In genomic region chr14:122075485-122076200, GRCm38 (mm10) we compare ENCODE assay signal across 20 mouse cellular contexts. TPM values are rescaled to one million over a fixed set of nuclear protein-coding genes. Genes with fewer than 3 reads are reported as not detected.
DNase-seq lines count a peak whose midpoint lies in the region; ATAC-seq and TF ChIP-seq lines count a peak whose summit lies in the region.
"Had no signal": no experiment of that assay in that cellular context is flagged by ENCODE, and none has a peak within 500 bp of the region (broad histone marks: within the 10 kb centered on the region; RNA-seq: fewer than 3 reads in every experiment).

No protein-coding gene starts in this region.

- no peak for TF ChIP-seq EP300 in MEL (IDR thresholded peaks at IDR 0.05; ENCODE audit: low read depth in 1 of 2, low read length in 2 of 2)

- DNase-seq in kidney, adult 18-20 months, result peak; percentile 47
- DNase-seq in kidney, postnatal 10 days, result no peak
- no peak for DNase-seq in MEL (ENCODE audit: low read depth, low spot score)
- DNase-seq in adipocyte (ENCODE audit: low spot score), result no peak
- DNase-seq in adrenal gland, postnatal 4 days (ENCODE audit: low spot score in 2 of 2), result no peak
- no peak for DNase-seq in midbrain, embryonic 10.5 days (ENCODE audit: low spot score)
- DNase-seq: cerebellum, adult 11 months; lung, postnatal 4 days; thymus, postnatal 4 days had no signal

- no peaks in the 10 kb centered on the region for H3K79me2 ChIP-seq in MEL (ENCODE audit: control insufficient read depth, insufficient read depth, low read length, poor library complexity)

- WGBS in heart, embryonic 16.5 days, result 66% methylated on average over 21 of the region's 21 CpGs
- WGBS in midbrain, embryonic 10.5 days, result 88% methylated on average over 21 of the region's 21 CpGs

- H3K4me1 ChIP-seq in E14TG2a.4 (replicated peaks; ENCODE audit: low read depth, low read length), result peaks cover 14% of the 10 kb centered on the region
- peaks cover 0 to 6% of the 10 kb centered on the region in 2 experiments; a peak in 1 of 4 replicates for H3K4me1 ChIP-seq in MEL (ENCODE audit: control insufficient read depth in 1 of 2, insufficient read depth in 2 of 2, low read length in 2 of 2)
- H3K4me1 ChIP-seq in heart, embryonic 16.5 days (ENCODE audit: control insufficient read depth, insufficient read depth, low read length), result peaks cover 5% of the 10 kb centered on the region
- no peaks in the 10 kb centered on the region for H3K4me1 ChIP-seq in midbrain, embryonic 10.5 days
- H3K4me1 ChIP-seq: embryonic facial prominence, embryonic 15.5 days; forebrain, embryonic 12.5 days; hindbrain, embryonic 13.5 days; liver, embryonic 15.5 days; midbrain, embryonic 15.5 days; neural tube, embryonic 12.5 days had no signal

- no peak overlapping the region for H3K27ac ChIP-seq in MEL (ENCODE audit: control insufficient read depth, low read depth, low read length)
- peak overlapping the region; percentile 54; the same call in 1 of the 2 replicates for H3K27ac ChIP-seq in heart, embryonic 16.5 days (ENCODE audit: low read length)
- no peak overlapping the region for H3K27ac ChIP-seq in midbrain, embryonic 10.5 days (replicated peaks)
- H3K27ac ChIP-seq: embryonic facial prominence, embryonic 15.5 days; forebrain, embryonic 12.5 days; hindbrain, embryonic 13.5 days; liver, embryonic 15.5 days; midbrain, embryonic 15.5 days; neural tube, embryonic 12.5 days had no signal

- H3K4me2 ChIP-seq in heart, embryonic 16.5 days (ENCODE audit: low read depth, low read length), result peak overlapping the region; percentile 13; the same call in 1 of the 2 replicates
- H3K4me2 ChIP-seq: embryonic facial prominence, embryonic 15.5 days; forebrain, embryonic 12.5 days; hindbrain, embryonic 13.5 days; liver, embryonic 15.5 days; midbrain, embryonic 15.5 days; neural tube, embryonic 12.5 days had no signal

- H3K36me3 ChIP-seq in E14TG2a.4 (ENCODE audit: insufficient read depth, low read length), result no peaks in the 10 kb centered on the region
- H3K36me3 ChIP-seq in MEL (ENCODE audit: control insufficient read depth in 1 of 2, insufficient read depth in 2 of 2, low read length in 2 of 2), result no peaks in the 10 kb centered on the region; a peak in 2 of 4 replicates
- no peaks in the 10 kb centered on the region for H3K36me3 ChIP-seq in heart, embryonic 16.5 days (ENCODE audit: control insufficient read depth, insufficient read depth)
- no peaks in the 10 kb centered on the region for H3K36me3 ChIP-seq in midbrain, embryonic 10.5 days
- H3K36me3 ChIP-seq: embryonic facial prominence, embryonic 15.5 days; forebrain, embryonic 12.5 days; hindbrain, embryonic 13.5 days; liver, embryonic 15.5 days; midbrain, embryonic 15.5 days; neural tube, embryonic 12.5 days had no signal

- H3K9me3 ChIP-seq in E14TG2a.4 (ENCODE audit: low read length), result no peaks in the 10 kb centered on the region
- no peaks in the 10 kb centered on the region for H3K9me3 ChIP-seq in MEL (replicated peaks; ENCODE audit: insufficient read depth, low read length)
- H3K9me3 ChIP-seq in heart, embryonic 16.5 days (replicated peaks; ENCODE audit: control insufficient read depth, low read length), result no peaks in the 10 kb centered on the region
- H3K9me3 ChIP-seq in midbrain, embryonic 10.5 days (replicated peaks), result no peaks in the 10 kb centered on the region
- H3K9me3 ChIP-seq: embryonic facial prominence, embryonic 15.5 days; forebrain, embryonic 12.5 days; hindbrain, embryonic 13.5 days; liver, embryonic 15.5 days; midbrain, embryonic 15.5 days; neural tube, embryonic 12.5 days had no signal

- H3K27me3 ChIP-seq in E14TG2a.4 (ENCODE audit: insufficient read depth, low read length) (peaks cover 34% of the 10 kb centered on the region), MEL (ENCODE audit: control insufficient read depth in 1 of 2, insufficient read depth in 2 of 2, low read length in 2 of 2) (no peaks in the 10 kb centered on the region)
- H3K27me3 ChIP-seq in heart, embryonic 16.5 days (ENCODE audit: control insufficient read depth, insufficient read depth, low read length), result peaks cover 27% of the 10 kb centered on the region
- no peaks in the 10 kb centered on the region for H3K27me3 ChIP-seq in midbrain, embryonic 10.5 days (ENCODE audit: low read depth, poor library complexity, severe bottlenecking)
- H3K27me3 ChIP-seq: embryonic facial prominence, embryonic 15.5 days; forebrain, embryonic 12.5 days; hindbrain, embryonic 13.5 days; liver, embryonic 15.5 days; midbrain, embryonic 15.5 days; neural tube, embryonic 12.5 days had no signal

- H3K4me3 ChIP-seq in E14TG2a.4 (replicated peaks; ENCODE audit: low read length) (peak overlapping the region; percentile 63), MEL (ENCODE audit: control insufficient read depth in 1 of 2, insufficient read depth in 1 of 2, low read depth in 2 of 2, low read length in 2 of 2) (no peak overlapping the region)
- no peak overlapping the region for H3K4me3 ChIP-seq in heart, embryonic 16.5 days (ENCODE audit: low read length)
- H3K4me3 ChIP-seq in midbrain, embryonic 10.5 days, result no peak overlapping the region
- H3K4me3 ChIP-seq: embryonic facial prominence, embryonic 15.5 days; forebrain, embryonic 12.5 days; hindbrain, embryonic 13.5 days; liver, embryonic 15.5 days; midbrain, embryonic 15.5 days; neural tube, embryonic 12.5 days had no signal

- TF ChIP-seq CTCF in E14TG2a.4 (conservative IDR thresholded peaks at IDR 0.05; ENCODE audit: low read length), result no peak
- no peak for TF ChIP-seq CTCF in MEL (IDR thresholded peaks at IDR 0.05 in 2 of 3, conservative IDR thresholded peaks at IDR 0.05 in 1 of 3; ENCODE audit: control insufficient read depth in 1 of 3, insufficient read depth in 1 of 3, low read depth in 2 of 3, low read length in 3 of 3, poor library complexity in 1 of 3, severe bottlenecking in 1 of 3)

- H3K9ac ChIP-seq in MEL (ENCODE audit: control insufficient read depth, low read depth, low read length, poor library complexity, severe bottlenecking), result no peak overlapping the region
- H3K9ac ChIP-seq in heart, embryonic 16.5 days (ENCODE audit: low read length), result no peak overlapping the region
- H3K9ac ChIP-seq: embryonic facial prominence, embryonic 15.5 days; forebrain, embryonic 12.5 days; hindbrain, embryonic 13.5 days; liver, embryonic 15.5 days; midbrain, embryonic 15.5 days; neural tube, embryonic 12.5 days had no signal

- TF ChIP-seq POLR2A in MEL (IDR thresholded peaks at IDR 0.05; ENCODE audit: control insufficient read depth in 1 of 2, insufficient read depth in 1 of 2, low read depth in 1 of 2, low read length in 2 of 2, poor library complexity in 1 of 2), result no peak

- ATAC-seq in heart, embryonic 16.5 days (replicated peaks; ENCODE audit: extremely low read depth, insufficient read depth, low FRiP score), result peak; percentile 49
- ATAC-seq: CD4-positive, CD25-positive, alpha-beta regulatory T cell, adult 4 months; midbrain, embryonic 15.5 days had no signal

- no peak for TF ChIP-seq RAD21 in MEL (IDR thresholded peaks at IDR 0.05; ENCODE audit: low read depth, low read length)

TF ChIP-seq in MEL, 35 proteins besides CTCF, POLR2A, EP300 and RAD21:
- no peak for TF ChIP-seq GATA1 (IDR thresholded peaks at IDR 0.05; ENCODE audit: low read depth, low read length)
- 0 out of 2 replicates have a peak, but pooled peaks have one; percentile 6 for TF ChIP-seq USF1 (IDR thresholded peaks at IDR 0.05; ENCODE audit: low read depth, low read length)

RNA-seq across cellular contexts. Expression of gene Tm9sf2, which starts 31.2 kb away (rescaled TPM):
- 55.8 and 59.6 TPM in 2 replicates for total RNA-seq in MEL (2012; rRNA removed)
- polyA plus RNA-seq in MEL (2012; ENCODE audit: insufficient read depth in 1 of 2, insufficient read length in 2 of 2, low read depth in 1 of 2, low replicate concordance in 2 of 2, missing spikeins in 1 of 2), result 10 to 100 TPM in 1 of 2 experiments, not detected in 1; 62.7 TPM
- 129 and 135 TPM in 2 replicates for polyA plus RNA-seq in heart, embryonic 16.5 days (2015; fragmentation: Nextera tagmentation; extraction: Ambion mirVana)
- 100 to 1,000 TPM; 134 to 135 TPM for total RNA-seq in adrenal gland, postnatal 4 days (2021)
- polyA plus RNA-seq in midbrain, embryonic 10.5 days (2016; fragmentation: Nextera tagmentation; extraction: Ambion mirVana), result 133 and 135 TPM in 2 replicates

RNA-seq across cellular contexts. Expression of gene Timm8a2, which starts 41.2 kb away (rescaled TPM):
- total RNA-seq in MEL (2012; rRNA removed), result not detected in 2 replicates
- polyA plus RNA-seq in MEL (2012; ENCODE audit: insufficient read depth in 1 of 2, insufficient read length in 2 of 2, low read depth in 1 of 2, low replicate concordance in 2 of 2, missing spikeins in 1 of 2), result under 1 TPM in 1 of 2 experiments, not detected in 1; 0.18 TPM
- not detected in 2 replicates for polyA plus RNA-seq in heart, embryonic 16.5 days (2015; fragmentation: Nextera tagmentation; extraction: Ambion mirVana)
- total RNA-seq in adrenal gland, postnatal 4 days (2021), result not detected
- polyA plus RNA-seq in midbrain, embryonic 10.5 days (2016; fragmentation: Nextera tagmentation; extraction: Ambion mirVana), result not detected in 2 replicates
- polyA plus RNA-seq: CD4-positive, CD25-positive, alpha-beta regulatory T cell, adult 4 months; embryonic facial prominence, embryonic 15.5 days; forebrain, embryonic 12.5 days; hindbrain, embryonic 13.5 days; limb, embryonic 11.5 days; liver, embryonic 15.5 days; midbrain, embryonic 15.5 days; neural tube, embryonic 12.5 days; stomach, embryonic 14.5 days had no signal
